Mouse (Mus musculus) urinary bladder, adult 18-20 months (tissue): ENCODE results near the gene Slc35f4.
A peak's percentile ranks its signal among the peaks of the same experiment; 100 is the strongest.

Experiments
- DNase-seq, 2 experiments: peaks; one replicate each; pipeline ENCODE4 v3.0.0; 2022; ENCODE audit warnings: low spot score in 2 of 2, mixed read lengths in 2 of 2

Slc35f4 gene

GRCm38 (mm10) chr14:49525931-49526291 is at the start of gene Slc35f4:
TSS of gene Slc35f4 (minus strand) at chr14:49526046.
- DNase-seq, result no peak

DNA sequence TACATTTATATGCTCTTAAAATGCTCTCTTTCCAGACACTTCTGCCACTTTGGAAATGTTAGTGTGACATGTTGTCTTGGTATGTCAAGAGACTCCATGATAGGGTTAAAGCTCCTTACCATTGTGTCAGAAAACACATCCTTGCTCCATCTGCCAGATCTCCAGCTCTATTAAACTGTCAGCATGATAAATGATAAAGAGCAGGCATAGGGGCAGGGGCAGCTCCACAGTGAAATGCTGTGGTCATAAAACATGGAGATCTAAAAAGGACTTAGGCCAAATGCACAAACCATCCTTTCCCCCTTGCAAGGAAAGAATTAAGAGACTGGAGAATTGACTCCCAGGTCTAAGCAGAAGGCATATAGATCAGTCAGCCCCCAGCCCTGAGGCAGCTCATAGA is 42.5 kb upstream of the Slc35f4 start:
- no peak for DNase-seq

GRCm38 (mm10) chr14:49560706-49561105 is 34.9 kb upstream of the Slc35f4 start:
- no peak for DNase-seq

- DNase-seq, result no peak
Measured at GRCm38 (mm10) chr14:49540104-49540503, 14.3 kb upstream of the Slc35f4 start.

GRCm38 (mm10) chr14:49525176-49525930 is 493 bp downstream of the Slc35f4 start:
- peak in 1 of 2 experiments; percentile 19 for DNase-seq

- DNase-seq, result no peak
Measured at GRCm38 (mm10) chr14:49524665-49525064, 1.2 kb downstream of the Slc35f4 start.

- no peak for DNase-seq
Measured at GRCm38 (mm10) chr14:49515096-49515665, 10.7 kb downstream of the Slc35f4 start.

GRCm38 (mm10) chr14:49514137-49514536 is 11.7 kb downstream of the Slc35f4 start:
- no peak for DNase-seq

DNA sequence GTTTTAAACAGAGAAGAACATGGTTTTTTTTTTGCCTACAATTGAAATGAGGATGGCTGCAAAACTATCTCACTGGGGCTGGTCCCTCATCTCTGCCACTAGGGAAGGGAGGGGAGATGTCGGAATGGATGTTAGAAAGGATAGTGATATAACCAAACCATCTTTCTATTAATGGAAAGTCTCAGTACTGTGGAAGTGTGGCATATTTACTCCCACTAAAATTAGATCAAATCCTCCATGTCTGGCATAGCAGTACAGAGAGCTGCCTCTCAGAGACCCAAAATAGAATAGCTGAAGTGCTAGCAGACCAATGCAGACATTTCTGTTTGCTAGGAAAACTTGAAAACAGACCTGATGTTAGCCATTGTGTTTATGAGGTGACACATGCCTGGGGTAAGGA is 30.7 kb downstream of the Slc35f4 start:
- DNase-seq, result no peak

DNA sequence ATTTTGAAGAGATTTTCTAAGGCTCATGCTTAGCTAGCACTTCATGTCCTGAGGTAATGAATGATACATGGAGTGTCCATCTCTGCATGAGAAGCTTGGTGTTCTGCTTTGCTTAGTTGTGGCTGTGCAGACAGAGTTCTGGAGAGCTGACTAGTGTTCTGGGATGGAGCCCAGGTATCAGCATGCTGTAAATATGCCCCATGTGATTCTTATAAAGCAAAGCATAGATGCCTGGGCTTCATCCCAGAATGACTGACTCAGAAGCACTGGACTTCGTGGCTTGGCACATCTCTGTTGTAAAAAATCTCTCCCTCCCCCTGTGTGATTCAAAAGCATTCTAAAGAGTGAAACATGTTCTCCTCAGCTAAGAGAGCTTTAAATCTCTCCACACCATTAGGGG is 32.1 kb downstream of the Slc35f4 start:
- DNase-seq, result peak in 1 of 2 experiments; percentile 1

DNA sequence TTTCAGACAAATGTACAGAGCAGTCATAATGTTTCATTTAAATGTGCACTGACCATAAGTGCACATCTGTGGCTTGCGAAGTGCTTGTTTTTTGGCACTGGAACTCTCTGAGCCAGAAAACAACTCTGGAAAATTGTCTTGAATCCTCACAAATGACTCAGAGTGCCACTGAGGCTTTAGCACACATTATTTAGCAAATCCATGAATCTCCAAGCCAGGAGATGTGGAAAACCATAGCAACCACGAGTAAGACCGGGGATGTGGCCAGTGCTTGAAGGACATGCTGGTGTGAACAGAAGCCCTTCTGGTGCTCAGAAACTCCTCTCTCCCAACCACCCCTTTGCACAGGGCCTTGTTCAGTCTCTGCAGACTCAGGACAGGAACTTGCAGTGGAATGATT is 33.3 kb downstream of the Slc35f4 start:
- no peak for DNase-seq

DNA sequence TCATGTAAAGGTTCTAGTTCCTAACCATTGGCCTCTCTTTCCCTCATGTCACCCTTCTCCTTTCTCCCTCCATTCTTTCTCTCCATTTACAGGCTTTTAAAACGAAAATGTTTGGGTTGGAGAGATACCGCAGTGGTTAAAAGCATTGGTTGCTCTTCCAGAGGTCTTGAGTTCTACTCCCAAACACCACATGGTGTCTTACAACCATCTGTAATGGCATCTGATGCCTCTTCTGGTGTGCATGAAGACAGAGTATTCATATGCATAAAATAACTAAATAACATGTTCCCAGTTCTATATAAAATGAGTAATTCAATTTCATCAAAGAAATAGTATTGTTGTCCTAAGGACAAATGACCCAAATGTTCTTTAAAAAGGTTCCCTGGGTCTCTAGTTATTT is 49.2 kb downstream of the Slc35f4 start:
- no peak for DNase-seq

DNA sequence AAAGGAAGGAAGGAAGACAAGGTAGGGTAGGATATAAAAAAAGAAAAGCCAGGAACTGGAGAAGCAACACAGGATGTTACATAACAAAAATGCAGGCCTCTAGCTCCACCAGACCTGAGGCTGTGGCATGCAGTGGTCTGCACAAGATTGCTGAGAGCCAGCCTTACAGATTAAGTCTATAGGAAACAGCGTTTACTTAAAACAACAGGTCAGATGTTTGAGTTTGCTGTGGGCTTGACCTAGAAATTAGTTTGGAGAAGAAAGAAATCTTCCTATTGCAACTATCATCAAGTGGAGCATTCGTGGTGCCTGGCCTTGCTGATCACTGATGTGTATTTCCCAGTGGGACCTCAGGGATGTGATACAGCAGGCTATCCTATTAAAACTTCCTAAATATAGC is 64.1 kb downstream of the Slc35f4 start:
- DNase-seq, result no peak

DNA sequence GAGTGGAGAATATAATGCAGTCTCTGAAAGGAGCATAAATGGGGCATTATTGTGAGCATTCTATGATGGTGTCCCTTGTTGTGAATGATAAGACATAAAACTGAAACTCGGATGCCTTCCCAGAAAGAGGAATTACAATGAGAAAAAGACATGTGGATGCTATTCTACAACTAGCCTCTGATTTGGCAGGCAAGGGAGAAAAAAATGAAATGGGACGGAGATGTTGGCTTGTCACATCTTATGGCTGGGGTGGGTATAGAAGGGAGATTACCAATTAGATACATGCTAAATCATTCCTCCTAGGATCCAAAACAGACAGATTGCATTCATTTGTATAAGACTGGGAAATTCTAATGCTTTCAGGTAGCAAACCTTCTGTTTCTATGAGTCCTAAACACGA is 65.0 kb downstream of the Slc35f4 start:
- no peak for DNase-seq

DNA sequence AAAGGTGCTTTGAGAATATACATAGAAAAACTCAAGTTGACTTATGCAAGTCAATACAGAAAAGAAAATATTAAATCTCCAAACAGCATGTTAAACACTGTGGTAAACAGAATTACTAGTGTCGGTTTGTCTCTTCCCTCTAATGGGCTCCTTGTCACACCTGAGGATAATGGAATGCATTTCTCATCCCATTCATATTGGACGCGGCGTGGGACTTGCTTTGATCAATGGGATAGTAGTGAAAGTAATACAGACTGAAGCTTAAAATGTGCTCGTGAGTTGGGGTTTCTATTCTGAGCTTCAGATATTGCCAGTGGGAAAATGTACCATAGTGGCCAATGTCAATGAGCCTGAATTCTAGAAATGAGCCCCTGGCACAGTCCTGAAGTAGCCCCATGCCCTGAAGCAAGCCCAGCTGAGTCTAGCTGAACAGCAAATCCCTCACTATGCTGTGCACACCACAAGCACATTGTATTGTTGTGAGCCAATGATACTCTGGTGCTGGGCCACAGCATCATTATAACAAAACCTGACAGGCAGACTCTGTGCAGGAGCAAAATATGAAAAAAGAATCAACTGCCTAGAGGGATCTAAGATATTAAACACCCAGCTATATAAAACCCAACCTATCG is 71.4 kb downstream of the Slc35f4 start:
- no peak for DNase-seq

DNA sequence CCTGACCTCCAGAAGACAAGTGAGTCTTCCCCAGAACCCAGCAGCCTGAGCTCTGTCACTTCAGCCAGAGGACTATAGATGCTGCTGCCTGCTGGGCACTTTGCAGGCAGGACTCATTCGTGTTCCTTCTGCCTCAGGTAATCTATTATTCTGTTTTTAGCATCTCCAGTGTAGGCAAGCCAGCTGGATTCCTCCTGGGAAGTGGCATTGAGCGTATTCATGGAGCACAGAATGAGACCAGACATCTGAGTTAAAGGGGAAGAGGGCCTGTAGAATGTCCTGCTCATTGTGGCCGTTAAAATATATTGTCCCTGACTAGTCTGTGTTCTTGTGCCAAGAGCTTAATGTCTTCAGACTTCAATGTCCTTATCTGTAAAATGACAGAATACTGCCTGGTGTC is 72.1 kb downstream of the Slc35f4 start:
- DNase-seq, result no peak

DNA sequence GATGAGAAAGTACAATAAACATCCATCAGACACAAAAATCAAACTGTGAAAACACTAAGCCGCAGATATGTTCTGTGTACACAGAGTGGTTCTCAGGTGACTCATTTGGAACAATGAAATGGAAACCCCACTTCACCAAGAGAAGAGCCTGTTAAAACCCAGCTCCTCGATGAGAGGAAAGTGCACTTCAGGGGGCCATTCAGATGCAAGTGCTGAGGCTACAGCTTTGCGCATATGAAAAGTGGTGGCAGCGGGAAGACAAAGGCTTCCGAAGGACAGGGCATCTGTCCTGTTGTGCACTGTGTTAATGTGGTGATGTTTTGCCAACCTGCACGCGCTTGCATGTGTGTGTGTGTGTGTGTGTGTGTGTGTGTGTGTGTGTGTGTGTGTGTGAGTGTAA is 78.2 kb downstream of the Slc35f4 start:
- no peak for DNase-seq

DNA sequence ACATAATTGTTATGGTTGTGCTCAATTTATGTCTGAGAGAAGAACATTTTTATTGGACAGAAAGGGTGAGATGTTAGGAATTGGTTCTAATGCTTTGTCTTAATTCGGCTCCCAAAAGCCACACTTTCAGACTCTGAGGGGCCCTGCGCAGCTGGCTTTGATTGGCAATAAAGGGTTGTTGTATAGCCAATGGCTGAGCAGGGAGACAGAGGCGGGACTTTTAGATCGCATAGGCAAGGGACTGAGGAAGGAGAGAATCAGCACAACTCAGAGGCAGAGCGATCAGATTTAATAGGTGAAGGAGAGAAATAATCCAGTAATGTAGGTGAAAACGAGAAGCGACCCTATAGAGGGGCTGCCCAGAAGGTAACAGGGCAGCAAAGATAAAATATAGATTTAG is 79.4 kb downstream of the Slc35f4 start:
- DNase-seq, result no peak

DNA sequence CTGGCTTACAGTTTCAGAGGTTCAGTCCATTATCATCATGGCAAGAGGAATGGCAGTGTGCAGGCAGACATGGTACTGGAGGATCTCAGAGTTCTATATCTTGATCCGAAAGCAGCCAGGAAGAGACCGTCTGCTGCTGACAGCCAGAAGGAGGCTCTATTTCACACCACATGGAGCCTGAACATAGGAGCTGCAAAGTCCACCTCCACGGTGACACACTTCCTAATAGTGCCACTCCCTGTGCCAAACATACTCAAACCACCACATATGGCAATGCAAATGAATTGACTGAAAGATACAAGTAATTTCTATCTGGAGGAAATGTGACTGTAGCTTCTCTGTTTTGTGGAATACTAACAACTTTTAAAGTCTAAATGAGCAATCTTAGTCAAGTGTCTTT is 89.0 kb downstream of the Slc35f4 start:
- DNase-seq, result no peak

DNA sequence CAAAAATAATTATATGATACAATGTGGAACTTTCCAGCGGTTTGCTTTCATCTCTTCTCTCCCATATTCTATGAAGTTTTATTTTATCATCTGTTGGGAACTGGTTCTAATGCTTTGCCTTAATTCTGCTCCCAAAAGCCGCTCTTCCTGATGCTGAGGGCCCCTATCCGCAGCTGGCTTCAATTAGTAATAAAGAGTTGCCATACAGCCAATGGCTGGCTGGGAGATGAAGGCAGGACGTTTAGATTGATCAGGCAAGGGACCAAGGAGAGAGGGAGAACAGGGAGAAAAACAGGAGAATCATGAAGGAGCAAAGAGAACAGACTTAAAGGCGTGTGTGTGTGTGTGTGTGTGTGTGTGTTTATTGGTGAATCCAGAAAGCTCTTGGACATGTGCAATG is 94.0 kb downstream of the Slc35f4 start:
- DNase-seq, result no peak

GRCm38 (mm10) chr14:49392482-49392881 is 133.4 kb downstream of the Slc35f4 start:
- DNase-seq, result no peak

GRCm38 (mm10) chr14:49362161-49362560 is 163.7 kb downstream of the Slc35f4 start:
- no peak for DNase-seq

GRCm38 (mm10) chr14:49355561-49355960 is 170.3 kb downstream of the Slc35f4 start:
- no peak for DNase-seq
